Mouse (Mus musculus): ENCODE measurements around the gene Stam2.

The Stam2 gene

DNA sequence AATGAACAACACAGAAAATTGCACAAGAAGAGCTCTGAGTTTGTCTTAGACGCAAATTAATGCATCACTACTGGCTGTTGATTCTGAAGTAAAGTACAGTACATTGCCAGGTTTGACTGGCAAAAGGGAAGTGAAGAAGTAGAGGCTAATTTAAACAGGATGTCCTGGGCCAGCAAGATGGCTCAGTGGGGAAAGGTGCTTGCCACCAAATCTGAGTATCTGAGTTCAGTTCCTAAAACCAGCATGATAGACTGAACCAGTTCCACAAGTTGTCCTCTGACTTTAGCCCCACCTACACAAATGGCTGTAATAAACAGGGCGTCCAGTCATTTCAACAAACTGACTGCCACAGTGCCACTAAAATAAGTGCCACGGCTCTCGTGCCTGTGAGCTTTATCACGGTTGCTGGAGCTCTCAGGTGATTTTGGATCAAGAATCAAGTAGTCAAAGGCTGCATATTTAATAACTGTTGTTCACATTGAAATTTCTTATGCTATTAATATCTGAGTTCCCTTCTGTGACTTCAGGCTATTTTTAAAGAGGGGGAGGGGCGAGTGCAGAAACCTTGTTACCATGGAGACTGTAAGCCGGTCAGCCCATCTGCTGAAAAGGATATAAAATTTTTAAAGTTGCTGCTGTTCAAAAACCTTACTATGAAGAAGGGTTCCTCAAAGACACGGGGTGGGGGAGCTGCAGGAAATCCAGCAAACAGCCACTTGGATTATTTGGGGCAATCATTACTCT, 94.7 kb downstream of the Stam2 start:
- DNase-seq = no peak

DNA sequence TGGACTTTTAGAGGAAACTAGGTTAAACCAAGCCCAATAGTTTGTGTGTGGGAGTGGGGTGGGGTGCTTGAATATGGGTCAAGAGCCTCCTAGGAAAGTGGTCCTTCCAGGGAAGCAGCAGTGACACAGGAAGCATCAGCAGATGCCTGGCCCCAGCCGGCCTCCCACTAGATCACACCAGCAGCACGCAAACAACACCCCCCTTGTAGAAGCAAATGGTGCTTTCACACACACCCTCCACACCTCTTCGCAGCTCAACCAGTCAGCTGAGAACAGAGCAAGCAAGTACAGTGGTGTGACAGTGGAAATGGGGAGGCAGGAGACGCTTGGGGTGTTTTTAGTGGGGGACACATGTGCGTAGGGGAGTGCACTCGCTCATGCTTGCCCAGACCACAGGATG, 98.4 kb downstream of the Stam2 start:
- DNase-seq = no peak
